In the genomic region with DNA sequence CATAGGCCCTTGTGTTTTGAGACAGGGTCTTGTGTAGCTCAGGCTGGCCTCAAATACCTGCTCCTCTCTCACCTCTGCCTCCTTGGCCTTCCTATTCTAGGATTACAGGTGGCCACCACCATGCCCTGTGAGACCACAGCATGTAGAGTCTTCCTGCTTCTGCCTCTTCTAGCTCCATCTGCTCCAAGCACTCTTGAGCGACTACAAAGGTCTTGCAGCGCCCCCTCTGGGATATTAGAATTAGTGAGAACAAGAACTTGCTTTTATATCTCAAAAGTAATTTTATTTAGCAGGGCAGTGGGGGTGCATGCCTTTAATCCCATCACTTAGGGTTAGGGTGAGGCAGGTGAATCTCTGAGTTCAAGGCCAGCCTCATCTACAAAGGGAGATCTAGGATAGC, we compare ENCODE assay signal across 10 mouse cellular contexts.
A peak's percentile ranks its signal among the peaks of the same experiment; 100 is the strongest.
DNase-seq lines count a peak whose midpoint lies in the region; ATAC-seq and TF ChIP-seq lines count a peak whose summit lies in the region.
"Had no signal": no experiment of that assay in that cellular context is flagged by ENCODE, and none has a peak within 500 bp of the region (broad histone marks: within the 10 kb centered on the region; RNA-seq: fewer than 3 reads in every experiment).

No protein-coding gene starts in this region.

- H3K4me1 ChIP-seq in cortical plate, adult 2 months (ENCODE audit: control insufficient read depth, insufficient read depth, low read length), result no peaks in the 10 kb centered on the region

- H3K4me3 ChIP-seq in cortical plate, adult 2 months (ENCODE audit: insufficient read depth, low read length), result no peak overlapping the region
- H3K4me3 ChIP-seq: embryonic facial prominence, embryonic 12.5 days; neural tube, embryonic 12.5 days had no signal

- ATAC-seq in erythroblast, adult 5-6 weeks (replicated peaks; ENCODE audit: low FRiP score, poor library complexity, severe bottlenecking), result no peak

- DNase-seq in heart, postnatal 14 days, result peak; percentile 24 to 61
- no peak for DNase-seq in heart, adult 9 months (ENCODE audit: low spot score in 2 of 2)
- DNase-seq in urinary bladder, postnatal 14 days (ENCODE audit: low spot score), result peak; percentile 50
- DNase-seq in urinary bladder, postnatal 36 days (ENCODE audit: low spot score in 2 of 2), result no peak
- peak; percentile 82 for DNase-seq in naive thymus-derived CD4-positive, alpha-beta T cell, adult 2 months (ENCODE audit: low read depth)
- DNase-seq in ovary, postnatal 36 days (ENCODE audit: low spot score), result no peak

- intact Hi-C loops in heart, postnatal 14 days (cut with DNase I), result loop anchor here (5.0 kb wide), 3 partner anchors 235 to 715 kb away; no protein-coding TSS in a partner anchor

- TF ChIP-seq CTCF in cortical plate, adult 2 months (IDR thresholded peaks at IDR 0.05; ENCODE audit: extremely low read depth, insufficient read depth, low read length), result peak; percentile 39

- no peak overlapping the region for H3K27ac ChIP-seq in cortical plate, adult 2 months (ENCODE audit: insufficient read depth, low read length)
- H3K27ac ChIP-seq: embryonic facial prominence, embryonic 12.5 days; neural tube, embryonic 12.5 days had no signal

- TF ChIP-seq POLR2A in cortical plate, adult 2 months (IDR thresholded peaks at IDR 0.05; ENCODE audit: extremely low read depth, insufficient read depth, low read length), result no peak

Comparison
In these comparisons a context has a peak if more than half of its experiments do, and no peak if none do; other contexts are left out.
1. DNase-seq: peak in heart, postnatal 14 days (2 of 2), urinary bladder, postnatal 14 days (single experiment) and naive thymus-derived CD4-positive, alpha-beta T cell, adult 2 months (single experiment); none in heart, adult 9 months (0 of 2), urinary bladder, postnatal 36 days (0 of 2) and ovary, postnatal 36 days (single experiment).